Mouse (Mus musculus) heart, embryonic 11.5 days (tissue): Measurements from ENCODE around the gene St5. TPM values are rescaled to one million over a fixed set of nuclear protein-coding genes. Genes with fewer than 3 reads are reported as not detected.

ENCODE experiments used
- ATAC-seq: fragments of 200-750 bp; cut with Nextera tagmentation; replicated peaks from 2 replicates; pipeline ENCODE4 v1.8.0; 2017; ENCODE audit warnings: moderate library complexity; ENCODE audit not compliant: insufficient number of reproducible peaks, low FRiP score, low TSS enrichment
- H3K27ac ChIP-seq: fragments of 300-500 bp; sonication (generic); 2 replicates; pipeline ENCODE4 v1.5.1; 2014; ENCODE audit warnings: mild to moderate bottlenecking, low read depth, low read length
- H3K27me3 ChIP-seq: fragments of 300-500 bp; sonication (generic); 2 replicates; pipeline ENCODE4 v1.6.1; 2014; ENCODE audit warnings: mild to moderate bottlenecking, low read length, mixed read lengths; ENCODE audit not compliant: control insufficient read depth, insufficient read depth
- H3K36me3 ChIP-seq: fragments of 300-500 bp; sonication (generic); 2 replicates; pipeline ENCODE4 v1.6.1; 2014; ENCODE audit warnings: mild to moderate bottlenecking, low read length, moderate library complexity, mixed read lengths; ENCODE audit not compliant: control insufficient read depth, insufficient read depth
- H3K4me1 ChIP-seq: fragments of 300-500 bp; sonication (generic); 2 replicates; pipeline ENCODE4 v1.6.1; 2014; ENCODE audit warnings: low read length; ENCODE audit not compliant: control insufficient read depth, insufficient read depth
- H3K4me2 ChIP-seq: fragments of 300-500 bp; sonication (generic); 2 replicates; pipeline ENCODE4 v1.6.1; 2014; ENCODE audit warnings: mild to moderate bottlenecking, moderate library complexity
- H3K4me3 ChIP-seq: fragments of 300-500 bp; sonication (generic); 2 replicates; pipeline ENCODE4 v1.5.1; 2014; ENCODE audit warnings: low read depth, low read length
- H3K9ac ChIP-seq: fragments of 300-500 bp; sonication (generic); 2 replicates; pipeline ENCODE4 v1.6.1; 2014; ENCODE audit warnings: mild to moderate bottlenecking, low read depth, low read length, moderate library complexity
- H3K9me3 ChIP-seq: fragments of 300-500 bp; sonication (generic); replicated peaks from 2 replicates; pipeline ENCODE4 v1.6.1; 2016; ENCODE audit warnings: low read length; ENCODE audit not compliant: control insufficient read depth
- WGBS: fragments of 180-500 bp; shearing (Covaris S2); extraction: QIAGEN DNeasy Blood & Tissue Kit; methylation state at CpG from one replicate; pipeline ENCODE4 v1.1.7; 2014; ENCODE audit not compliant: insufficient replicate concordance; 5-methylcytosine and 5-hydroxymethylcytosine counted together
- polyA plus RNA-seq: library from polyadenylated mRNA; unstranded; fragments of >200 nt; fragmentation: Nextera tagmentation; extraction: Ambion mirVana; gene quantifications from 2 replicates; pipeline ENCODE4 v1.2.1, GENCODE M21; 2014

The St5 gene
- polyA plus RNA-seq, 1 experiment from 2014 or later: 31.0 TPM

- no peaks in the 10 kb centered on the region for H3K9me3 ChIP-seq
- H3K27me3 ChIP-seq: no peaks in the 10 kb centered on the region
- H3K27ac ChIP-seq: no peak overlapping the region
- no peak overlapping the region for H3K4me3 ChIP-seq
- H3K4me1 ChIP-seq: peaks cover 18% of the 10 kb centered on the region
- 73% methylated on average over 1 of the region's 1 CpGs for WGBS
- H3K9ac ChIP-seq: no peak overlapping the region
- no peak overlapping the region for H3K4me2 ChIP-seq
- H3K36me3 ChIP-seq: no peaks in the 10 kb centered on the region
- no peak for ATAC-seq
These were observed 118.9 kb downstream of the St5 start for GRCm38 (mm10) chr7:109584467-109584866.

- peak overlapping the region; percentile 24 for H3K27ac ChIP-seq
- H3K4me2 ChIP-seq: no peak overlapping the region
These were observed 122.9 kb downstream of the St5 start for GRCm38 (mm10) chr7:109580489-109580888.

GRCm38 (mm10) chr7:109579585-109580307 is 123.7 kb downstream of the St5 start:
- no peak for ATAC-seq
- Histone ChIP-seq H3K36me3 (no peaks in the 10 kb centered on the region), H3K27ac (peak overlapping the region; percentile 47), H3K4me3 (no peak overlapping the region), H3K27me3 (no peaks in the 10 kb centered on the region), H3K4me2 (no peak overlapping the region), H3K9me3 (no peaks in the 10 kb centered on the region), H3K9ac (no peak overlapping the region), H3K4me1 (peaks cover 41% of the 10 kb centered on the region)
- 83% methylated on average over 6 of the region's 6 CpGs for WGBS

More at GRCm38 (mm10) chr7:109580489-109580888, 122.9 kb downstream of the St5 start:
- no peaks in the 10 kb centered on the region for H3K36me3 ChIP-seq
- H3K9ac ChIP-seq: no peak overlapping the region
- no peak for ATAC-seq
- no peak overlapping the region for H3K4me3 ChIP-seq
- H3K4me1 ChIP-seq: peaks cover 33% of the 10 kb centered on the region
- H3K9me3 ChIP-seq: no peaks in the 10 kb centered on the region
- H3K27me3 ChIP-seq: no peaks in the 10 kb centered on the region
- WGBS: 56% methylated on average over 4 of the region's 4 CpGs

GRCm38 (mm10) chr7:109578880-109579584 is 124.4 kb downstream of the St5 start:
- H3K4me3 ChIP-seq: no peak overlapping the region
- peak overlapping the region; percentile 51 for H3K27ac ChIP-seq
- no peaks in the 10 kb centered on the region for H3K9me3 ChIP-seq
- H3K9ac ChIP-seq: no peak overlapping the region
- ATAC-seq: no peak
- no peaks in the 10 kb centered on the region for H3K27me3 ChIP-seq
- WGBS: 44% methylated on average over 2 of the region's 2 CpGs
- no peaks in the 10 kb centered on the region for H3K36me3 ChIP-seq
- no peak overlapping the region for H3K4me2 ChIP-seq
- peaks cover 44% of the 10 kb centered on the region for H3K4me1 ChIP-seq

GRCm38 (mm10) chr7:109576321-109577314 is 126.8 kb downstream of the St5 start:
- WGBS: 28% methylated on average over 11 of the region's 11 CpGs
- H3K4me1 ChIP-seq: peaks cover 44% of the 10 kb centered on the region
- no peaks in the 10 kb centered on the region for H3K9me3 ChIP-seq
- H3K4me3 ChIP-seq: no peak overlapping the region
- no peak overlapping the region for H3K9ac ChIP-seq
- H3K27me3 ChIP-seq: no peaks in the 10 kb centered on the region
- H3K36me3 ChIP-seq: no peaks in the 10 kb centered on the region
- ATAC-seq: peak; percentile 47; the same call in 1 of the 2 replicates
- H3K27ac ChIP-seq: peak overlapping the region; percentile 60
- H3K4me2 ChIP-seq: no peak overlapping the region

GRCm38 (mm10) chr7:109574166-109574565 is 129.2 kb downstream of the St5 start:
- Histone ChIP-seq H3K4me2 (no peak overlapping the region), H3K27ac (no peak overlapping the region), H3K9ac (no peak overlapping the region), H3K27me3 (no peaks in the 10 kb centered on the region), H3K9me3 (no peaks in the 10 kb centered on the region), H3K4me1 (peaks cover 38% of the 10 kb centered on the region), H3K4me3 (no peak overlapping the region), H3K36me3 (no peaks in the 10 kb centered on the region)
- WGBS: 75% methylated on average over 7 of the region's 7 CpGs
- ATAC-seq: no peak

GRCm38 (mm10) chr7:109568391-109568892 is 135.0 kb downstream of the St5 start:
- H3K9ac ChIP-seq: no peak overlapping the region
- H3K4me1 ChIP-seq: peaks cover 15% of the 10 kb centered on the region
- no peaks in the 10 kb centered on the region for H3K9me3 ChIP-seq
- no peak overlapping the region for H3K27ac ChIP-seq
- no peak for ATAC-seq
- no peak overlapping the region for H3K4me2 ChIP-seq
- H3K27me3 ChIP-seq: no peaks in the 10 kb centered on the region
- 85% methylated on average over 4 of the region's 4 CpGs for WGBS
- no peak overlapping the region for H3K4me3 ChIP-seq
- no peaks in the 10 kb centered on the region for H3K36me3 ChIP-seq
